Mouse (Mus musculus) hindbrain, embryonic 11.5 days (tissue): ENCODE results near the gene Gmfb. TPM values are rescaled to one million over a fixed set of nuclear protein-coding genes. Genes with fewer than 3 reads are reported as not detected.
A peak's percentile ranks its signal among the peaks of the same experiment; 100 is the strongest.
"Not testable (repeated sequence)": the region's sequence is repeated elsewhere in the genome, so short reads cannot be mapped to it uniquely, and the experiment has no call there.

ENCODE experiments used
- ATAC-seq: fragments of 200-750 bp; cut with Nextera tagmentation; 2 replicates; pipeline ENCODE4 v1.8.0; 2017; ENCODE audit warnings: mild to moderate bottlenecking, moderate TSS enrichment, moderate library complexity; ENCODE audit not compliant: low FRiP score
- DNase-seq: peaks from one replicate; pipeline ENCODE4 v3.0.0-alpha.2; 2015; ENCODE audit warnings: low spot score
- H3K27ac ChIP-seq: fragments of 300-500 bp; sonication (generic); 2 replicates; pipeline ENCODE4 v1.5.1; 2014; ENCODE audit warnings: mild to moderate bottlenecking, low read depth, low read length
- H3K27me3 ChIP-seq: fragments of 300-500 bp; sonication (generic); 2 replicates; pipeline ENCODE4 v1.6.1; 2014; ENCODE audit warnings: mild to moderate bottlenecking, low read length, moderate library complexity, mixed read lengths; ENCODE audit not compliant: control insufficient read depth, insufficient read depth
- H3K36me3 ChIP-seq: fragments of 300-500 bp; sonication (generic); 2 replicates; pipeline ENCODE4 v1.6.1; 2014; ENCODE audit warnings: mild to moderate bottlenecking, low read length, moderate library complexity, mixed read lengths; ENCODE audit not compliant: control insufficient read depth, insufficient read depth
- H3K4me1 ChIP-seq: fragments of 300-500 bp; sonication (generic); replicated peaks from 2 replicates; pipeline ENCODE4 v1.6.1; 2014; ENCODE audit warnings: low read length, mixed read lengths; ENCODE audit not compliant: control insufficient read depth, insufficient read depth
- H3K4me2 ChIP-seq: fragments of 300-500 bp; sonication (generic); replicated peaks from 2 replicates; pipeline ENCODE4 v1.6.1; 2014; ENCODE audit warnings: mild to moderate bottlenecking, low read depth, low read length
- H3K4me3 ChIP-seq: fragments of 300-500 bp; sonication (generic); 2 replicates; pipeline ENCODE4 v1.5.1; 2014; ENCODE audit warnings: low read depth, low read length
- H3K9ac ChIP-seq: fragments of 300-500 bp; sonication (generic); 2 replicates; pipeline ENCODE4 v1.6.1; 2014; ENCODE audit warnings: low read depth, low read length
- H3K9me3 ChIP-seq: fragments of 300-500 bp; sonication (generic); 2 replicates; pipeline ENCODE4 v1.6.1; 2016; ENCODE audit warnings: low read length; ENCODE audit not compliant: control insufficient read depth
- WGBS: fragments of 180-500 bp; shearing (Covaris S2); extraction: QIAGEN DNeasy Blood & Tissue Kit; methylation state at CpG from one replicate; pipeline ENCODE4 v1.1.7; 2014; 5-methylcytosine and 5-hydroxymethylcytosine counted together
- polyA plus RNA-seq: library from polyadenylated mRNA; unstranded; fragments of >200 nt; fragmentation: Nextera tagmentation; extraction: Ambion mirVana; gene quantifications from 2 replicates; pipeline ENCODE4 v1.2.1, GENCODE M21; 2014

Gene Gmfb
- polyA plus RNA-seq, 1 experiment from 2014 or later = 108 TPM

- H3K27me3 ChIP-seq = no peaks in the 10 kb centered on the region
- 0 out of 2 replicates have a peak overlapping the region, but pooled peaks have one; percentile 24 for H3K27ac ChIP-seq
- peak overlapping the region; percentile 76 for H3K4me3 ChIP-seq
- no peaks in the 10 kb centered on the region for H3K4me1 ChIP-seq
- ATAC-seq (no peak; the same call in 1 of the 2 replicates), DNase-seq (peak; percentile 32)
- H3K4me2 ChIP-seq = peak overlapping the region; percentile 72
- no peaks in the 10 kb centered on the region for H3K36me3 ChIP-seq
- WGBS = 10% methylated on average over 40 of the region's 40 CpGs
- no peaks in the 10 kb centered on the region for H3K9me3 ChIP-seq
- H3K9ac ChIP-seq = peak overlapping the region; percentile 80
Observed at GRCm38 (mm10) chr14:46832354-46833272, 10.6 kb upstream of the Gmfb start.

DNA sequence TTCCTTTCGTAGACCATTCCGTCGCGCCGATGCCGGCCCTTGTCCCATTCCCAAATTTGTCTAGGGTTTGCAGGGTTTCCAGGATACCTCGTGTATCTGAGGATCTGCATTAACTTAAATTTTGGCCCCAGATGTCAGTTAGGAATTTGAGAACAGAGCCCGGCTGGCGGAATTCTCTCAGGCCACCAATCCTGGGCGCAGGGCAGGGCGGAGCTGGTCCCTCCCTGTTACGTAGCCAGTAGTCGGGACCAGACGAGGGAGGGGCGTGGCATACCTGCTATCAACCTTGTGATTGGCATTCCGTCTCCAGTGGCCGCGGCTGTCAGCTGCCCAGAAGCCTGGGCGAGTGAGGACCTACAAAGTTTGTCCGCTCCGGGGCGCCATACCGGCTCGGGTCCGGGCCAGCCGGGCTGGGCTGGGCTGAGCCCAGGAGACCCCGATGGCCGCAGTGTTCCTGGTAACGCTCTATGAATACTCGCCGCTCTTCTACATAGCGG is 9.8 kb upstream of the Gmfb start, which contains the start of gene Cgrrf1:
Gene Cgrrf1, plus strand, starts transcription at position 289 of the 497 bp plus-strand sequence.
- Histone ChIP-seq H3K27me3 (no peaks in the 10 kb centered on the region), H3K36me3 (no peaks in the 10 kb centered on the region), H3K27ac (0 out of 2 replicates have a peak within 1 kb of the TSS, but pooled peaks have one; percentile 24), H3K4me1 (no peaks in the 10 kb centered on the region), H3K9ac (peak within 1 kb of the TSS; percentile 80), H3K4me3 (peak within 1 kb of the TSS; percentile 76), H3K9me3 (no peaks in the 10 kb centered on the region), H3K4me2 (peak within 1 kb of the TSS; percentile 72)
- ATAC-seq (peak; percentile 99), DNase-seq (peak; percentile 93)
- under 1% methylated on average over 32 of the region's 32 CpGs for WGBS

DNA sequence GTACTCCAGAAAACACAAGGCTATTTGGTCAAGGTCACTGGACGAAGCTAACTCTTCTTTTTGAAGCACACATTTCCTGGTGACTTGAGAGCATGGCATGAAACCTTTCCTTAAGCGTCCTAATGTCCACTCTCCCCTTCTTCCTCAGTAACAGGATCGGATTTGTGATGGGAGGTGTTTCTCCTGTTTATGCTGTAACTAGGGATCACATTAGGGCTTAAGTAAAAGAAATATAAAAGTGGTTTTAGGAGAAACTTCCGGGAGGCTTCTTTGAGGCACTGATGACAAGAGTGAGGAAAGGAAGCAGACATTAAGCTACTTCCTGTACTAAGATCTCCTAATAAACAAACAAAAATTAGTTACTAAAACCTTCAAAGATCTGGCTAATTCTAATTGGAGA is 9.3 kb upstream of the Gmfb start:
- Histone ChIP-seq H3K27ac (no peak overlapping the region), H3K4me2 (peak overlapping the region; percentile 72), H3K4me3 (peak overlapping the region; percentile 76), H3K4me1 (no peaks in the 10 kb centered on the region), H3K9me3 (no peaks in the 10 kb centered on the region), H3K27me3 (no peaks in the 10 kb centered on the region), H3K36me3 (no peaks in the 10 kb centered on the region), H3K9ac (peak overlapping the region; percentile 53)
- ATAC-seq = peak; percentile 3; the same call in 1 of the 2 replicates
- peak; percentile 5 for DNase-seq
- WGBS = 6% methylated on average over 4 of the region's 4 CpGs

DNA sequence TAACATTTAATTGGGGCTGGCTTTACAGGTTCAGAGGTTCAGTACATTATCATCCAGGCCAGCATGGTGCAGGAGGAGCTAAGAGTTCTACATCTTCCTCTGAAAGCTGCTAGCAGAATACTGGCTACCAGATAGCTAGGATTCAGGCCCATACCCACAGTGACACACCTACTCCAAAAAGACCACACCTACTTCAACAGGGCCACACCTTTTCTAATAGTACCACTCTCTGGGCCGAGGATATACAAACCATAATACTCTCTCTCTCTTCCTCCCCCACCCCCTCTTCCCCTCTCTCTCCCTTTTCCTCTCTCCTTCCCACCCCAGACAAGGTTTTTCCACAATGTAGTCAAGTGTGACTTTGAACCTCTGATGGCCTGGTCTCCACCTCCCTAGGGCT is 5.4 kb upstream of the Gmfb start:
- Histone ChIP-seq H3K9me3 (no peaks in the 10 kb centered on the region), H3K9ac (no peak overlapping the region), H3K27ac (no peak overlapping the region), H3K4me1 (no peaks in the 10 kb centered on the region), H3K27me3 (no peaks in the 10 kb centered on the region; the same call in 1 of the 2 replicates), H3K4me2 (no peak overlapping the region), H3K36me3 (no peaks in the 10 kb centered on the region), H3K4me3 (no peak overlapping the region)
- 83% methylated on average over 1 of the region's 1 CpGs for WGBS
- no peak for DNase-seq
- no peak for ATAC-seq

DNA sequence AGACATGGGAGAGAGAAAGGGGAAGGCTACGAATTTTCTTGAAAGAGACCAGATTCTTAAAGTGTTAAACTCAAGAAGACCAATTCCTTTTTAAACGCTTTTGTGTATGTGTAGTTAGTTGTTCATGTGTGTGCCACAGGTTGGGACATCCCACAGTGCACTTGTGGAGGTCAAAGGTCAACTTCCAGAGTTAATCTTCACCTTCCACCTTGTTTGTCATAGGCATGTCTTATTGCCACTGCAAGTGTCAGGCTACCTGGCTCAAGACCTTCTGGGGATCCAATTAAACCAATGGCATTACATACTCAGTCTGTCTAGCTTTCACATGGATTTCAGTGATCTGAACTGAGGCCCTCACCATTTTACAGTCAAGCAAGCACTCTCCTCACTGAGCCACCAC is 2.0 kb upstream of the Gmfb start:
- Histone ChIP-seq H3K4me3 (no peak overlapping the region), H3K36me3 (no peaks in the 10 kb centered on the region), H3K9me3 (no peaks in the 10 kb centered on the region), H3K27me3 (no peaks in the 10 kb centered on the region; the same call in 1 of the 2 replicates), H3K9ac (no peak overlapping the region), H3K4me2 (no peak overlapping the region), H3K4me1 (peaks cover 3% of the 10 kb centered on the region; the same call in 1 of the 2 replicates), H3K27ac (no peak overlapping the region)
- 74% methylated on average over 2 of the region's 2 CpGs for WGBS
- DNase-seq (no peak), ATAC-seq (no peak)

DNA sequence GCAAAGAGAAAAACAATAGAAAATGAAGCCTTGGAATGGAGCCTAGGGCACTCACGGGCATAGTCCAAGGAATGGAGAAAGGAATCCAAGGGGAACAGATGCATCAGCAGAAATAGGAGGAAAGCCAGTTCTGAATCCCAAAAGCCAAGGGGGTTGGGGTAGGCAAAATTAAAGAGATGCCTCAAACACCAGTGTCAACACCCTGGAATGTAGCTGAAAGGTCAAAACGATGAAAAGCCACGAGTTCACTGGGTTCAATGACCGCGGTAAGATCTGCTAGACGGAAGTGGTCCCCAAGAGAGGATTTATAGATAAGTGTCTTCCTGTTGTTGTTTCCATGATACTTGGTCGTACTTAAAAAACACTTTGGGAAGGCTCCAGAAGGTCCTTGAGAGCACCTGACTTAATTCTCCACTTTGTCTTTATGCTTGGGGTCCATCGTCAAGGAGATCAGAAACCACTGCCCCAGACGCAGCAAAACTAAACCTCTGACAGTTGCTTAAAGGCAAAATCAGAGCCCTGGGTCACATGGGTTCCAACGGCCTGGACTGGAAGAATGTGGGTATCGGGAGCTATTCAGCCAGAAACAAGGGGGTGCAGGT is 670 bp downstream of the Gmfb start:
- Histone ChIP-seq H3K9ac (peak overlapping the region; percentile 69), H3K27ac (peak overlapping the region; percentile 70), H3K36me3 (no peaks in the 10 kb centered on the region), H3K27me3 (no peaks in the 10 kb centered on the region; the same call in 1 of the 2 replicates), H3K4me1 (peaks cover 3% of the 10 kb centered on the region; the same call in 1 of the 2 replicates), H3K9me3 (no peaks in the 10 kb centered on the region), H3K4me2 (peak overlapping the region; percentile 71), H3K4me3 (peak overlapping the region; percentile 69)
- 1% methylated on average over 11 of the region's 11 CpGs for WGBS
- DNase-seq = no peak
- no peak for ATAC-seq

- H3K36me3 ChIP-seq, H3K9me3 ChIP-seq, H3K4me3 ChIP-seq, H3K9ac ChIP-seq, H3K4me2 ChIP-seq, H3K27me3 ChIP-seq, H3K4me1 ChIP-seq, H3K27ac ChIP-seq, ATAC-seq, DNase-seq: not testable (repeated sequence)
- 89% methylated on average over 5 of the region's 6 CpGs for WGBS
Observed at GRCm38 (mm10) chr14:46819961-46820360, 2.1 kb downstream of the Gmfb start.

- Histone ChIP-seq H3K9ac (no peak overlapping the region), H3K36me3 (no peaks in the 10 kb centered on the region), H3K4me3 (no peak overlapping the region), H3K27ac (no peak overlapping the region), H3K4me2 (no peak overlapping the region), H3K27me3 (no peaks in the 10 kb centered on the region; the same call in 1 of the 2 replicates), H3K4me1 (peaks cover 3% of the 10 kb centered on the region; the same call in 1 of the 2 replicates), H3K9me3 (no peaks in the 10 kb centered on the region)
- 93% methylated on average over 7 of the region's 7 CpGs for WGBS
- DNase-seq (no peak), ATAC-seq (no peak)
Observed at GRCm38 (mm10) chr14:46818743-46819142, 3.3 kb downstream of the Gmfb start.
